Mouse (Mus musculus): ENCODE measurements around the gene Il18.

- no peak for TF ChIP-seq CTCF (conservative IDR thresholded peaks at IDR 0.05; ENCODE audit: insufficient read depth, insufficient read length, low read depth, low read length)
- no peak for TF ChIP-seq POLR2A (IDR thresholded peaks at IDR 0.05; ENCODE audit: low read depth, low read length)
Measured at GRCm38 (mm10) chr9:50565940-50566339, 11.3 kb downstream of the Il18 start.

All from kidney, adult 2 months (tissue).